Mouse (Mus musculus): ENCODE data around the gene Ugt1a8.

- TF ChIP-seq POU5F1 (IDR thresholded peaks at IDR 0.05; ENCODE audit: borderline replicate concordance, low read length) (no peak), CTCF (conservative IDR thresholded peaks at IDR 0.05; ENCODE audit: low read length) (no peak)
Observed at GRCm38 (mm10) chr1:88186325-88186935, 98.8 kb downstream of the Ugt1a8 start.
